Mouse (Mus musculus) kidney, adult 8-10 months (tissue): ENCODE results near the gene Rpl10-ps3.

ENCODE experiments used
- DNase-seq, 2 experiments: peaks; one replicate each; pipeline ENCODE4 v3.0.0; 2022

Rpl10-ps3 gene

DNA sequence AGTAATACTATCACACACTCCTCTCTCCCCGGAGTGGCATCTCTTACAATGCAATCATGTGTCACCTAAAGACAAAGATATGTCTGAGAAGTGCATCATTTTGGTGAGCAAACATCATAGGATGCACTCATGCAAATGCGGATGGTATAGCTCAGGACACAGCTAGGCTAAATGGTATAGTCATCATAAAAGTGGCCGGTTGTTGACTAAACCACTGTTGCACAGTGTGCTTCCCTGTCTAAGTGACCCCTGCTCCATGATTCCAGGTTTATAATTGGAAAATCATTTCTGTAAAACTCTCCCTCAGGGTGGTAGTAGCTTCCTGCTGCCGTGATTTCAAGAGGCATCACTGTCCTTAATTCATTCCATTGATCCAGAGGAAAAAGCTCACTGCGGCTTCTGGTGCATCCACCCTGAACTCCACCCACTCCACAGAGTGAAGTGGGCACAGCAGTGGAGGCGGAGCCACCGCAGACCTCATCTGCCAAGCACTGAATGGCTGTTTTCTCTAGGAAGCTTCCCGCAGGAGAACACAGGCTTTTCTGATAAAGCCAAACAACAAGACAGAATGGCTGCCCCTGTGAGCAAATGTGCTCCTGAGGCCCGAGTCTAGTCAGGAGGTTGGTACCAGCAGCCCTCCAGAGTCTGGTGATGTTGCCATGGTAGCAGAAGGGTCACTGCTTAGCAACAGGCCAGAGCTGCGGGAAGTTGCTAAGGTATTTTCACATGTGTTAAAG lies 38.9 kb downstream of the Rpl10-ps3 start:
- DNase-seq = no peak

DNA sequence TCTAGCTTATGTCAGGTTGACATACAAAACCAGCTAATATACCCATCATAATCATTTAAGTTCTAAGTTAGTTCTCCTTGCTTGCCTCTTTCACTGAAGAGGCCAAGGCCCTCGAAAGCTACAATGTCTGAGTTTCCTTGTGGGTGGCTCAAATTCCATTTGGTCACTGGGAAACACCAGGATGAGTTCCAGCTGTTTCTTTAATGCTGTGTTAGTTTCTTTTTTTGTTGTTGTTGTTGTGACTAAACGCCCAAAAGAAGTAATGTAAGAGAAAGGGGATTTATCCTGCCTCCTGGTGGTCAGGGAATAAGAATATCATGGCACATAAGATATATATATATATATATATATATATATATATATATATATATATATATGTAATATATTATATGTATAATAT lies 39.7 kb downstream of the Rpl10-ps3 start:
- no peak for DNase-seq

DNA sequence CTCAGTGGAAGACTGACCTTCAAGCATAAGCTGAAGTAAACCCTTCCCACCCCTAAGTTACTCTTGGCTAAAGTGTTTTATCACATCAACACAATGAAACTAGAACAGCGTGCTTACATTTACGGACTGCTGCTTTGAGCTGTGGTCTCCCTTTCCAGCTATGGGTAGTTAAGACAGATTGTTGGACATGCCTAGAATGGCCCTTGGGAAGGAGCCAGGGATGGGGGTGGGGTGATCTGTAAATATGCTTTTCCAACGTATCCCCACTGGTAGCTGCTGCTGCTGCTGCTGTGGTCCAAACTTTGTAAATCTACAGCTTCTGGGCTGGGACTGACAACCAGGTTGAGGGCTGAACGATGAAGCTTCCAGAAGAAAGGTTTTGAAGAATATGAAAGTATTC lies 40.8 kb downstream of the Rpl10-ps3 start:
- no peak for DNase-seq

DNA sequence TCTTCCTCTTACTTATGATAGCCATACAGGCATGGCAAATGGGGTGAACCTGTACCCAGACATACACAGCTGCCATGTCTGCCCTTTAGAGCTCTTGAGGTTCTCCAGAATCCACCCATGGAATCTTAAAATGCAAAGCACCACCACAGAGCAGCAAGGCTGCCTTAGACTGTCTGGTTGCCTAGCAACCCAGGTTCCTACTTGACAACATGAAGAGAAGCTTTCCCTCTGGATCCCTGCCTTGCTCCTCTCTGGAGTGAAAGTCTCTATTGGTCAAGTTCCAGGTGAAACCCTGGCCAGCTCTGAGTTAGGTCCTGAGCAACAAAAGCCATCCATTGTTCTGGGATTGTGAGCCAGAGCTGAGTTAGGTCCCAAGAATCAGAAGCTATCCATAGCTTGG lies 43.0 kb downstream of the Rpl10-ps3 start:
- no peak for DNase-seq

DNA sequence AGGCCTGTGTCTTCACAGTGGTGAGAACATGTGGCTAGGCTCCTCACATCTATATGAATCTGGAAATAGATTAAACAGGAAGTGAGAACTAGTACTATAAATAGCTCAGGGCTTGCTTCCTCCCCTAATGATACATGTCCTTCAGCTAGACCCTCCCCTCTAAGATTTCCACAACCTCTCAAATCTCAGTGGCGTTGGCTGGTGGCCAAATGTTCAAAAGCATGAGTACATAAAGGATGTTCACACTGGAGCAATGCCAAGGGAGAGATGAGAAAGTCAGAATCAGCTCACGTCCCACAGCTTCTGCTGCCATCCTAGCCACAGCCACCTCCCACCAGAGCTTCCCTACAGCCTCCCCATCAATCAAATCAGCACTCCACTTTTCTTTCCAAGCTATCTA lies 46.4 kb downstream of the Rpl10-ps3 start:
- no peak for DNase-seq
